Mouse (Mus musculus) NIH3T3 (cell line): ENCODE measurements around the gene Fam189a2.

Experiments used
- DNase-seq: peaks from one replicate; pipeline ENCODE4 v3.0.0-alpha.2; 2012; ENCODE audit warnings: low read depth

Fam189a2 gene

GRCm38 (mm10) chr19:24030871-24031556 lies at the start of gene Fam189a2:
Gene Fam189a2, minus strand, starts transcription at chr19:24031019.
- DNase-seq: no peak

- no peak for DNase-seq
These were observed 46.8 kb upstream of the Fam189a2 start for GRCm38 (mm10) chr19:24077658-24078057.

- no peak for DNase-seq
These were observed 45.7 kb upstream of the Fam189a2 start for GRCm38 (mm10) chr19:24076536-24076935.

GRCm38 (mm10) chr19:24075927-24076326 lies 45.1 kb upstream of the Fam189a2 start:
- DNase-seq: no peak

GRCm38 (mm10) chr19:24073155-24073554 lies 42.3 kb upstream of the Fam189a2 start:
- DNase-seq: no peak

- DNase-seq: no peak
These were observed 33.6 kb upstream of the Fam189a2 start for GRCm38 (mm10) chr19:24064348-24064895.

GRCm38 (mm10) chr19:24063585-24063984 lies 32.8 kb upstream of the Fam189a2 start:
- DNase-seq: no peak

GRCm38 (mm10) chr19:24058851-24059250 lies 28.0 kb upstream of the Fam189a2 start:
- DNase-seq: no peak

- no peak for DNase-seq
These were observed 27.2 kb upstream of the Fam189a2 start for GRCm38 (mm10) chr19:24058021-24058420.

- no peak for DNase-seq
These were observed 26.1 kb upstream of the Fam189a2 start for GRCm38 (mm10) chr19:24056880-24057279.

- DNase-seq: peak; percentile 90
These were observed 24.1 kb upstream of the Fam189a2 start for GRCm38 (mm10) chr19:24054904-24055303.

- no peak for DNase-seq
These were observed 23.4 kb upstream of the Fam189a2 start for GRCm38 (mm10) chr19:24054265-24054664.

- no peak for DNase-seq
These were observed 19.7 kb upstream of the Fam189a2 start for GRCm38 (mm10) chr19:24050514-24050913.

GRCm38 (mm10) chr19:24049329-24049728 lies 18.5 kb upstream of the Fam189a2 start:
- DNase-seq: no peak

- no peak for DNase-seq
These were observed 15.7 kb upstream of the Fam189a2 start for GRCm38 (mm10) chr19:24046395-24046993.

GRCm38 (mm10) chr19:24042387-24042786 lies 11.6 kb upstream of the Fam189a2 start:
- no peak for DNase-seq

- DNase-seq: no peak
These were observed 8.4 kb upstream of the Fam189a2 start for GRCm38 (mm10) chr19:24039061-24039853.

GRCm38 (mm10) chr19:24034367-24034766 lies 3.5 kb upstream of the Fam189a2 start:
- no peak for DNase-seq

- DNase-seq: no peak
These were observed 1.9 kb upstream of the Fam189a2 start for GRCm38 (mm10) chr19:24032654-24033236.

- DNase-seq: no peak
These were observed 328 bp downstream of the Fam189a2 start for GRCm38 (mm10) chr19:24030511-24030870.

GRCm38 (mm10) chr19:24029616-24030510 lies 956 bp downstream of the Fam189a2 start:
- no peak for DNase-seq
